In genomic region chr4:41471384-41471689, GRCm38 (mm10) we compare ENCODE assay signal across 15 mouse cellular contexts. TPM values are rescaled to one million over a fixed set of nuclear protein-coding genes. Genes with fewer than 3 reads are reported as not detected.
DNase-seq lines count a peak whose midpoint lies in the region; ATAC-seq and TF ChIP-seq lines count a peak whose summit lies in the region.
"Had no signal": no experiment of that assay in that cellular context is flagged by ENCODE, and none has a peak within 500 bp of the region (broad histone marks: within the 10 kb centered on the region; RNA-seq: fewer than 3 reads in every experiment).

No protein-coding gene starts in this region.

- H3K4me3 ChIP-seq in gastrocnemius, adult 2 months = no peak overlapping the region
- H3K4me3 ChIP-seq in forebrain, embryonic 11.5 days (ENCODE audit: low read depth, low read length) = no peak overlapping the region
- no peak overlapping the region for H3K4me3 ChIP-seq in hindbrain, embryonic 11.5 days (ENCODE audit: low read depth, low read length)
- H3K4me3 ChIP-seq in midbrain, embryonic 12.5 days = no peak overlapping the region

- H3K27ac ChIP-seq in gastrocnemius, adult 2 months = peak overlapping the region; percentile 20; the same call in 1 of the 2 replicates
- peak overlapping the region; percentile 78 for H3K27ac ChIP-seq in forebrain, embryonic 11.5 days (ENCODE audit: low read depth, low read length)
- peak overlapping the region; percentile 65 for H3K27ac ChIP-seq in hindbrain, embryonic 11.5 days (ENCODE audit: low read depth, low read length)
- H3K27ac ChIP-seq in midbrain, embryonic 12.5 days (replicated peaks) = peak overlapping the region; percentile 55
- H3K27ac ChIP-seq: liver, embryonic 14.5 days had no signal

- no peaks in the 10 kb centered on the region for H3K27me3 ChIP-seq in forebrain, embryonic 11.5 days (ENCODE audit: control insufficient read depth, insufficient read depth, low read length)
- no peaks in the 10 kb centered on the region for H3K27me3 ChIP-seq in hindbrain, embryonic 11.5 days (ENCODE audit: control insufficient read depth, insufficient read depth, low read length)
- no peaks in the 10 kb centered on the region for H3K27me3 ChIP-seq in midbrain, embryonic 12.5 days

- H3K9me3 ChIP-seq in forebrain, embryonic 11.5 days (ENCODE audit: control insufficient read depth, low read length) = no peaks in the 10 kb centered on the region
- H3K9me3 ChIP-seq in hindbrain, embryonic 11.5 days (ENCODE audit: control insufficient read depth, low read length) = no peaks in the 10 kb centered on the region
- H3K9me3 ChIP-seq in midbrain, embryonic 12.5 days = no peaks in the 10 kb centered on the region

- 83% methylated on average over 1 of the region's 1 CpGs for WGBS in forebrain, embryonic 11.5 days
- WGBS in hindbrain, embryonic 11.5 days = 86% methylated on average over 1 of the region's 1 CpGs
- 79% methylated on average over 1 of the region's 1 CpGs for WGBS in midbrain, embryonic 12.5 days

- H3K9ac ChIP-seq in forebrain, embryonic 11.5 days (ENCODE audit: low read length) = 0 out of 2 replicates have a peak overlapping the region, but pooled peaks have one; percentile 4
- no peak overlapping the region for H3K9ac ChIP-seq in hindbrain, embryonic 11.5 days (ENCODE audit: low read depth, low read length)
- no peak overlapping the region for H3K9ac ChIP-seq in midbrain, embryonic 12.5 days (replicated peaks)
- H3K9ac ChIP-seq: liver, embryonic 14.5 days had no signal

- no peak overlapping the region for H3K4me2 ChIP-seq in forebrain, embryonic 11.5 days (ENCODE audit: low read depth, low read length, severe bottlenecking)
- no peak overlapping the region for H3K4me2 ChIP-seq in hindbrain, embryonic 11.5 days (replicated peaks; ENCODE audit: low read depth, low read length)
- H3K4me2 ChIP-seq in midbrain, embryonic 12.5 days (replicated peaks) = no peak overlapping the region

- TF ChIP-seq CTCF in gastrocnemius, adult 2 months (IDR thresholded peaks at IDR 0.05) = no peak

- DNase-seq in gastrocnemius, adult 2 months = no peak
- no peak for DNase-seq in gastrocnemius, adult 8-10 months (ENCODE audit: low spot score in 2 of 2)
- no peak for DNase-seq in forebrain, embryonic 11.5 days (ENCODE audit: low spot score)
- DNase-seq in hindbrain, embryonic 11.5 days (ENCODE audit: low spot score) = no peak
- DNase-seq in frontal cortex, adult 2 months (ENCODE audit: extremely low spot score in 1 of 2, low spot score in 1 of 2) = no peak
- no peak for DNase-seq in adrenal gland, postnatal 14 days
- DNase-seq in left cerebral cortex, postnatal 10 days (ENCODE audit: extremely low spot score in 1 of 2, low spot score in 2 of 2) = no peak
- DNase-seq: adrenal gland, postnatal 25 days; cerebellum, adult 18-20 months; cerebellum, postnatal 36 days; gastrocnemius, postnatal 14 days; kidney, adult 9 months; kidney, postnatal 36 days had no signal

- peaks cover 15% of the 10 kb centered on the region; the same call in 1 of the 2 replicates for H3K4me1 ChIP-seq in forebrain, embryonic 11.5 days (replicated peaks; ENCODE audit: control insufficient read depth, insufficient read depth, low read length)
- no peaks in the 10 kb centered on the region for H3K4me1 ChIP-seq in hindbrain, embryonic 11.5 days (replicated peaks; ENCODE audit: control insufficient read depth, insufficient read depth, low read length)
- peaks cover 28% of the 10 kb centered on the region for H3K4me1 ChIP-seq in midbrain, embryonic 12.5 days

- no peaks in the 10 kb centered on the region for H3K36me3 ChIP-seq in forebrain, embryonic 11.5 days (ENCODE audit: control insufficient read depth, insufficient read depth, low read length)
- no peaks in the 10 kb centered on the region for H3K36me3 ChIP-seq in hindbrain, embryonic 11.5 days (ENCODE audit: control insufficient read depth, insufficient read depth, low read length)
- H3K36me3 ChIP-seq in midbrain, embryonic 12.5 days = 0 out of 2 replicates have a peak, but pooled peaks cover 6% of the 10 kb centered on the region

- intact Hi-C loops in gastrocnemius, adult 2 months (cut with DNase I) = no loop called here
- intact Hi-C loops in left cerebral cortex, postnatal 10 days (cut with DNase I) = no loop called here

- no peak for ATAC-seq in forebrain, embryonic 11.5 days (replicated peaks; ENCODE audit: low FRiP score)
- no peak for ATAC-seq in hindbrain, embryonic 11.5 days (ENCODE audit: low FRiP score)
- no peak for ATAC-seq in midbrain, embryonic 12.5 days (ENCODE audit: low FRiP score, low read depth)

RNA-seq across cellular contexts. Expression of gene Nudt2, which starts 6.4 kb away (rescaled TPM):
- total RNA-seq in gastrocnemius, adult 2 months (2021) = 10 to 100 TPM; 22.7 to 27.6 TPM
- total RNA-seq in gastrocnemius, adult 8-10 months (2022) = 10 to 100 TPM; 23.9 to 32.6 (median 27.9) TPM
- polyA plus RNA-seq in forebrain, embryonic 11.5 days (2014; fragmentation: Nextera tagmentation; extraction: Ambion mirVana) = 64.7 and 68.0 TPM in 2 replicates
- polyA plus RNA-seq in hindbrain, embryonic 11.5 days (2014; fragmentation: Nextera tagmentation; extraction: Ambion mirVana) = 67.7 and 70.3 TPM in 2 replicates
- polyA plus RNA-seq in midbrain, embryonic 12.5 days (2016; fragmentation: Nextera tagmentation; extraction: Ambion mirVana) = 56.9 and 63.5 TPM in 2 replicates
- 39.5 and 42.0 TPM in 2 replicates for polyA plus RNA-seq in frontal cortex, adult 2 months (2012; rRNA removed)
- 27.6 and 27.9 TPM in 2 replicates for total RNA-seq in adrenal gland, postnatal 14 days (2021)
- 10 to 100 TPM; 32.8 to 34.8 TPM for total RNA-seq in left cerebral cortex, postnatal 10 days (2021)

RNA-seq across cellular contexts. Expression of gene Kif24, which starts 6.7 kb away (rescaled TPM):
- total RNA-seq in gastrocnemius, adult 2 months (2021) = under 1 TPM; 0.31 to 0.33 TPM
- under 1 TPM; 0.12 to 0.36 (median 0.15) TPM for total RNA-seq in gastrocnemius, adult 8-10 months (2022)
- polyA plus RNA-seq in forebrain, embryonic 11.5 days (2014; fragmentation: Nextera tagmentation; extraction: Ambion mirVana) = 14.9 and 15.8 TPM in 2 replicates
- 10.4 and 11.9 TPM in 2 replicates for polyA plus RNA-seq in hindbrain, embryonic 11.5 days (2014; fragmentation: Nextera tagmentation; extraction: Ambion mirVana)
- 11.9 and 12.6 TPM in 2 replicates for polyA plus RNA-seq in midbrain, embryonic 12.5 days (2016; fragmentation: Nextera tagmentation; extraction: Ambion mirVana)
- 0.71 and 0.90 TPM in 2 replicates for polyA plus RNA-seq in frontal cortex, adult 2 months (2012; rRNA removed)
- 2.0 and 2.4 TPM in 2 replicates for total RNA-seq in adrenal gland, postnatal 14 days (2021)
- total RNA-seq in left cerebral cortex, postnatal 10 days (2021) = 1 to 10 TPM; 1.5 to 1.6 TPM

RNA-seq across cellular contexts. Expression of gene AI464131, which starts 31.5 kb away (rescaled TPM):
- total RNA-seq in gastrocnemius, adult 2 months (2021) = 10 to 100 TPM; 75.0 to 87.5 TPM
- 100 to 1,000 TPM in 1 of 4 experiments, 10 to 100 TPM in 3; 65.9 to 101 (median 86.2) TPM for total RNA-seq in gastrocnemius, adult 8-10 months (2022)
- 8.7 and 9.2 TPM in 2 replicates for polyA plus RNA-seq in forebrain, embryonic 11.5 days (2014; fragmentation: Nextera tagmentation; extraction: Ambion mirVana)
- 8.3 and 10.9 TPM in 2 replicates for polyA plus RNA-seq in hindbrain, embryonic 11.5 days (2014; fragmentation: Nextera tagmentation; extraction: Ambion mirVana)
- polyA plus RNA-seq in midbrain, embryonic 12.5 days (2016; fragmentation: Nextera tagmentation; extraction: Ambion mirVana) = 8.5 and 8.7 TPM in 2 replicates
- 22.6 and 23.6 TPM in 2 replicates for polyA plus RNA-seq in frontal cortex, adult 2 months (2012; rRNA removed)
- total RNA-seq in adrenal gland, postnatal 14 days (2021) = 8.9 and 10.7 TPM in 2 replicates
- total RNA-seq in left cerebral cortex, postnatal 10 days (2021) = 10 to 100 TPM; 33.6 to 37.4 TPM

RNA-seq across cellular contexts. Expression of gene 1110017D15Rik, which starts 45.8 kb away (rescaled TPM):
- total RNA-seq in gastrocnemius, adult 2 months (2021) = under 1 TPM in 1 of 2 experiments, not detected in 1; 0.67 TPM
- total RNA-seq in gastrocnemius, adult 8-10 months (2022) = not detected
- polyA plus RNA-seq in forebrain, embryonic 11.5 days (2014; fragmentation: Nextera tagmentation; extraction: Ambion mirVana) = 4.8 and 5.2 TPM in 2 replicates
- 12.7 and 14.3 TPM in 2 replicates for polyA plus RNA-seq in hindbrain, embryonic 11.5 days (2014; fragmentation: Nextera tagmentation; extraction: Ambion mirVana)
- polyA plus RNA-seq in midbrain, embryonic 12.5 days (2016; fragmentation: Nextera tagmentation; extraction: Ambion mirVana) = 5.0 and 5.5 TPM in 2 replicates
- polyA plus RNA-seq in frontal cortex, adult 2 months (2012; rRNA removed) = 10.1 and 10.6 TPM in 2 replicates
- 0.41 and 0.94 TPM in 2 replicates for total RNA-seq in adrenal gland, postnatal 14 days (2021)
- total RNA-seq in left cerebral cortex, postnatal 10 days (2021) = 10 to 100 TPM in 1 of 2 experiments, 1 to 10 TPM in 1; 8.3 to 11.4 TPM
- polyA plus RNA-seq: liver, embryonic 14.5 days had no signal

Comparison
In these comparisons a context has a peak if more than half of its experiments do, and no peak if none do; other contexts are left out.
1. H3K27ac ChIP-seq: peak in every context shown above with its lines; median percentile 78 in forebrain, embryonic 11.5 days; 65 in hindbrain, embryonic 11.5 days; 55 in midbrain, embryonic 12.5 days; 20 in gastrocnemius, adult 2 months.